In genomic region chr19:56822448-56822836, GRCm38 (mm10) we compare ENCODE assay signal across 8 mouse cellular contexts. TPM values are rescaled to one million over a fixed set of nuclear protein-coding genes. Genes with fewer than 3 reads are reported as not detected.
DNase-seq lines count a peak whose midpoint lies in the region; ATAC-seq lines count a peak whose summit lies in the region.

No protein-coding gene starts in this region.

- no peak for DNase-seq in lung, postnatal 25 days (ENCODE audit: low spot score)
- no peak for DNase-seq in c-Kit-positive CD71-positive TER-119-positive erythroid progenitor cells, embryonic 14.5 days (ENCODE audit: low spot score)
- DNase-seq in retina, postnatal 1 day, result no peak
- DNase-seq in thymus, postnatal 14 days, result no peak

- H3K9me3 ChIP-seq in lung, embryonic 16.5 days (ENCODE audit: control insufficient read depth, low read length), result no peaks in the 10 kb centered on the region
- 0 out of 2 replicates have a peak, but pooled peaks cover 2% of the 10 kb centered on the region for H3K9me3 ChIP-seq in erythroblast, embryonic 14.5 days (ENCODE audit: control insufficient read depth, low read length)
- no peaks in the 10 kb centered on the region for H3K9me3 ChIP-seq in limb, embryonic 15.5 days
- no peaks in the 10 kb centered on the region for H3K9me3 ChIP-seq in stomach, embryonic 14.5 days (ENCODE audit: control insufficient read depth, low read depth, low read length)

- peak; percentile 37 for ATAC-seq in lung, embryonic 16.5 days (ENCODE audit: low read depth)
- no peak; the same call in 1 of the 2 replicates for ATAC-seq in limb, embryonic 15.5 days (ENCODE audit: insufficient number of reproducible peaks, low FRiP score, low TSS enrichment, low read depth)
- ATAC-seq in stomach, embryonic 14.5 days (ENCODE audit: insufficient number of reproducible peaks, insufficient read depth, low FRiP score, low read depth), result peak; percentile 15

- H3K36me3 ChIP-seq in lung, embryonic 16.5 days (ENCODE audit: control insufficient read depth, insufficient read depth, low read length), result no peaks in the 10 kb centered on the region
- peaks cover 7% of the 10 kb centered on the region for H3K36me3 ChIP-seq in erythroblast, embryonic 14.5 days (ENCODE audit: control insufficient read depth)
- H3K36me3 ChIP-seq in limb, embryonic 15.5 days, result no peaks in the 10 kb centered on the region
- no peaks in the 10 kb centered on the region for H3K36me3 ChIP-seq in stomach, embryonic 14.5 days (ENCODE audit: control insufficient read depth, insufficient read depth, low read length)

- peak overlapping the region; percentile 43 for H3K9ac ChIP-seq in lung, embryonic 16.5 days (ENCODE audit: low read length)
- peak overlapping the region; percentile 26; the same call in 1 of the 2 replicates for H3K9ac ChIP-seq in limb, embryonic 15.5 days
- H3K9ac ChIP-seq in stomach, embryonic 14.5 days (replicated peaks; ENCODE audit: low read depth, low read length), result no peak overlapping the region; the same call in 1 of the 2 replicates

- no peaks in the 10 kb centered on the region for H3K27me3 ChIP-seq in lung, embryonic 16.5 days (ENCODE audit: control insufficient read depth, insufficient read depth, low read depth, low read length)
- peaks cover 40% of the 10 kb centered on the region for H3K27me3 ChIP-seq in erythroblast, embryonic 14.5 days (ENCODE audit: control insufficient read depth)
- H3K27me3 ChIP-seq in limb, embryonic 15.5 days, result no peaks in the 10 kb centered on the region
- no peaks in the 10 kb centered on the region for H3K27me3 ChIP-seq in stomach, embryonic 14.5 days (ENCODE audit: control insufficient read depth, insufficient read depth, low read length)

- peak overlapping the region; percentile 54 for H3K4me2 ChIP-seq in lung, embryonic 16.5 days (ENCODE audit: low read depth, low read length)
- H3K4me2 ChIP-seq in limb, embryonic 15.5 days, result peak overlapping the region; percentile 61
- H3K4me2 ChIP-seq in stomach, embryonic 14.5 days (replicated peaks; ENCODE audit: low read depth, low read length), result peak overlapping the region; percentile 44

- peak overlapping the region; percentile 80 for H3K4me3 ChIP-seq in lung, embryonic 16.5 days (ENCODE audit: low read length)
- H3K4me3 ChIP-seq in erythroblast, embryonic 14.5 days (replicated peaks), result peak overlapping the region; percentile 79
- H3K4me3 ChIP-seq in limb, embryonic 15.5 days, result peak overlapping the region; percentile 97
- peak overlapping the region; percentile 98 for H3K4me3 ChIP-seq in stomach, embryonic 14.5 days (ENCODE audit: low read depth, low read length)

- no peak overlapping the region for H3K27ac ChIP-seq in lung, embryonic 16.5 days (ENCODE audit: low read length)
- H3K27ac ChIP-seq in limb, embryonic 15.5 days, result peak overlapping the region; percentile 95; the same call in 1 of the 2 replicates
- H3K27ac ChIP-seq in stomach, embryonic 14.5 days (ENCODE audit: low read length), result no peak overlapping the region

- WGBS in lung, embryonic 16.5 days, result 18% methylated on average over 10 of the region's 10 CpGs
- 16% methylated on average over 10 of the region's 10 CpGs for WGBS in limb, embryonic 15.5 days
- WGBS in stomach, embryonic 14.5 days, result 19% methylated on average over 10 of the region's 10 CpGs

- peaks cover 26% of the 10 kb centered on the region for H3K4me1 ChIP-seq in lung, embryonic 16.5 days (replicated peaks; ENCODE audit: control insufficient read depth, insufficient read depth, low read length)
- H3K4me1 ChIP-seq in erythroblast, embryonic 14.5 days (ENCODE audit: control insufficient read depth), result peaks cover 28% of the 10 kb centered on the region
- H3K4me1 ChIP-seq in limb, embryonic 15.5 days, result peaks cover 35% of the 10 kb centered on the region
- H3K4me1 ChIP-seq in stomach, embryonic 14.5 days (ENCODE audit: control insufficient read depth, insufficient read depth, low read length), result peaks cover 27% of the 10 kb centered on the region

RNA-seq across cellular contexts. Expression of gene Ccdc186, which starts 0.5 kb away (rescaled TPM):
- 28.0 and 29.0 TPM in 2 replicates for polyA plus RNA-seq in lung, embryonic 16.5 days (2015; fragmentation: Nextera tagmentation; extraction: Ambion mirVana)
- 0.14 and 0.17 TPM in 2 replicates for polyA plus RNA-seq in erythroblast, embryonic 14.5 days (2012)
- 27.4 and 29.9 TPM in 2 replicates for polyA plus RNA-seq in limb, embryonic 15.5 days (2015; fragmentation: Nextera tagmentation; extraction: Ambion mirVana)
- 25.4 and 27.1 TPM in 2 replicates for polyA plus RNA-seq in stomach, embryonic 14.5 days (2014; fragmentation: Nextera tagmentation; extraction: Ambion mirVana)

RNA-seq across cellular contexts. Expression of gene Tdrd1, which starts 3.6 kb away (rescaled TPM):
- 1.3 TPM in 2 replicates for polyA plus RNA-seq in lung, embryonic 16.5 days (2015; fragmentation: Nextera tagmentation; extraction: Ambion mirVana)
- not detected in 2 replicates for polyA plus RNA-seq in erythroblast, embryonic 14.5 days (2012)
- 3.3 and 3.5 TPM in 2 replicates for polyA plus RNA-seq in limb, embryonic 15.5 days (2015; fragmentation: Nextera tagmentation; extraction: Ambion mirVana)
- polyA plus RNA-seq in stomach, embryonic 14.5 days (2014; fragmentation: Nextera tagmentation; extraction: Ambion mirVana), result 1.8 and 1.9 TPM in 2 replicates

RNA-seq across cellular contexts. Expression of gene Vwa2, which starts 51.6 kb away (rescaled TPM):
- polyA plus RNA-seq in lung, embryonic 16.5 days (2015; fragmentation: Nextera tagmentation; extraction: Ambion mirVana), result 7.8 and 8.9 TPM in 2 replicates
- polyA plus RNA-seq in erythroblast, embryonic 14.5 days (2012), result not detected in 2 replicates
- 4.3 and 4.8 TPM in 2 replicates for polyA plus RNA-seq in limb, embryonic 15.5 days (2015; fragmentation: Nextera tagmentation; extraction: Ambion mirVana)
- 3.3 and 3.8 TPM in 2 replicates for polyA plus RNA-seq in stomach, embryonic 14.5 days (2014; fragmentation: Nextera tagmentation; extraction: Ambion mirVana)

Comparison
In these comparisons a context has a peak if more than half of its experiments do, and no peak if none do; other contexts are left out.
1. RNA of gene Ccdc186, which starts 0.5 kb away (polyA plus RNA-seq): 27.4 to 29.9 TPM in limb, embryonic 15.5 days, 28.0 to 29.0 TPM in lung, embryonic 16.5 days and 25.4 to 27.1 TPM in stomach, embryonic 14.5 days; 0.14 to 0.17 TPM in erythroblast, embryonic 14.5 days; every median in the first group is over 10 times any median in the second.
2. Peak in every context shown above with its lines, with median percentiles within 50 percentile points of each other: H3K4me2 ChIP-seq and H3K4me3 ChIP-seq.